Mouse (Mus musculus): ENCODE data around the gene Arhgef33. TPM values are rescaled to one million over a fixed set of nuclear protein-coding genes. Genes with fewer than 3 reads are reported as not detected.
A peak's percentile ranks its signal among the peaks of the same experiment; 100 is the strongest.
"Not testable (repeated sequence)": the region's sequence is repeated elsewhere in the genome, so short reads cannot be mapped to it uniquely, and the experiment has no call there.

The Arhgef33 gene
- 0.16 and 0.22 TPM in 2 replicates for polyA plus RNA-seq (2015; fragmentation: Nextera tagmentation; extraction: Ambion mirVana)

DNA sequence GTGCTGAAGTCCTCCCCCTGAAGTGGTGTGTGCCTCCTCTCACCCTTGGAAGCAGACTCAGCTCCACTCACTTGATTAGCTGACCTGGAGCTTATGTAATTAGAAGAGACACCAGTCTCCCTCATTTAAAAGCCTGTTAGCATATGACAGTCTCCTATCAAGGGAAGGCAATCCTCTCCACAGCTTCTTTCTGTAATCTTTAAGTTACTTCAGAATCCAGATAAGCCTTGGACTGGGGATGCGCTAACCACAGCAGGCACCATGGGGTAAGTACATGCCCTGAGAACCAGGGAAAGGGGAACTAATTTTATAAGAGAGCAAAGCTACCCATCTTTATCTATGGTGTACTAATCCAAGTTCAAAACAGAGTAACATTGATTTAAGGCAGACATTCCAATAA lies at the start of gene Arhgef33:
Gene Arhgef33 (plus strand): TSS at position 157 of the 400 bp plus-strand sequence.
- Histone ChIP-seq H3K9me3 (replicated peaks) (no peaks in the 10 kb centered on the region), H3K9ac (no peak within 1 kb of the TSS), H3K27me3 (no peaks in the 10 kb centered on the region), H3K4me2 (no peak within 1 kb of the TSS), H3K4me3 (replicated peaks) (no peak within 1 kb of the TSS), H3K4me1 (replicated peaks) (no peaks in the 10 kb centered on the region), H3K27ac (no peak within 1 kb of the TSS), H3K36me3 (no peaks in the 10 kb centered on the region)
- no peak for ATAC-seq (ENCODE audit: low read depth)
- 42% methylated on average over 1 of the region's 1 CpGs for WGBS (ENCODE audit: insufficient replicate concordance)
- no peak for DNase-seq

DNA sequence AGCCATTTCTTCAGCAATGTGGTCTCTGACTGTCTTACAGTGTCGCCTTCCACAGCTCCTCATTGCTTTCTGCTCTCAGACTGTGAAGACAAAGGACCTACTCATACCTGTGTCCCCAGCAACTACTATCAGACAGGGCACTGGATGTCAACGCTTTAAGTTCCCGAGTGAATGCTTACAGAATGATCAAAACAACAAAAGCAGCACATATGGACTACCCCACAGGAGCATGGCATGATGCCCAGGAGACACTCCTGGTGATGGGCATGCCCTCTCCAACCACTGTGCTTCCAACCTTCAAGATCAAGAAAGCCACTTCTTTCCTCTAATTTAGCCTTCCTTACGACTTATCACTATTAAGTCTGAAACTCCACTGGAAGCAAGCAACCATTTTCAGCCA lies 40.1 kb upstream of the Arhgef33 start:
- H3K9me3 ChIP-seq (replicated peaks): no peaks in the 10 kb centered on the region
- no peak overlapping the region for H3K27ac ChIP-seq
- ATAC-seq (ENCODE audit: low read depth) (no peak), DNase-seq (no peak)
- no peak overlapping the region for H3K4me3 ChIP-seq (replicated peaks)
- H3K9ac ChIP-seq: no peak overlapping the region
- H3K4me2 ChIP-seq: no peak overlapping the region
- no peaks in the 10 kb centered on the region for H3K27me3 ChIP-seq
- 84% methylated on average over 4 of the region's 4 CpGs for WGBS (ENCODE audit: insufficient replicate concordance)
- H3K36me3 ChIP-seq: peaks cover 57% of the 10 kb centered on the region
- H3K4me1 ChIP-seq (replicated peaks): no peaks in the 10 kb centered on the region

DNA sequence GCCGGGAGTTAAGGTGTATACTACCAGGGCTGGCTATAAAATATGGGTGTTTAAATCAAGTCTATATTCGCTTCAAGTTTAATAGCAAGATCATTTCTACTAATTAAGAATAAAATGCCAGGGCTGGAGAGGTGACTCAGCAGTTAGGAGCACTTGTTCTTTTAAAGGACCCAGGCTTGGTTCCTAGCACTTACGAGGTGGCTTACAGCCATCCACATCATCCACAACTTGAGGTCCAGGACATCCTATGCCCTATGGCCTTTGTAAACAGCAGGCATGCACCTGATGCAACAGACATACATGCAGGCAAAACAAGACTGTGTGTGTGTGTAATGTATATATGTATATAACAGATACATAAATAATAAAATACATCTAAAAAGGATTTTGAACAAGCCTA lies 39.1 kb upstream of the Arhgef33 start:
- DNase-seq: no peak

DNA sequence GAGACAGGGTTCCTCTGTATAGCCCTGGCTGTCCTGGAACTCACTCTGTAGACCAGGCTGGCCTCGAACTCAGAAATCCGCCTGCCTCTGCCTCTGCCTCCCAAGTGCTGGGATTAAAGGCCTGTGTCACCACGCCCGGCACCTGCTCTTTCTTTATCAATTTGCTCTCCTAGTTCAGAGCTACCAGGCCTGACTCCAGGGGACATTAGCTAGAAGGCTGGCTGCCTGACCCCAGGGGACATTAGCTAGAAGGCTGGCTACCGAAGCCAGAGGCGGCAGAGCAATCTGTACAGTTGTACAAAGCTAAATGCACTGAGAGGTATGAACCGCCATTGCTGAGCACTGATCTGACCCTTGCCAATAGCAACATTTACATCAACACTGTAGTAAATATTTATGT lies 36.6 kb upstream of the Arhgef33 start:
- not testable (repeated sequence) for H3K27ac ChIP-seq; ATAC-seq (ENCODE audit: low read depth); DNase-seq; H3K27me3 ChIP-seq; H3K4me3 ChIP-seq (replicated peaks); H3K9me3 ChIP-seq (replicated peaks); H3K4me2 ChIP-seq; H3K4me1 ChIP-seq (replicated peaks); H3K9ac ChIP-seq
- peaks cover 59% of the 10 kb centered on the region for H3K36me3 ChIP-seq
- 80% methylated on average over 7 of the region's 7 CpGs for WGBS (ENCODE audit: insufficient replicate concordance)

More for the DNA sequence above, 39.1 kb upstream of the Arhgef33 start:
- Histone ChIP-seq H3K27ac (no peak overlapping the region), H3K9ac (no peak overlapping the region), H3K4me2 (no peak overlapping the region), H3K9me3 (replicated peaks) (no peaks in the 10 kb centered on the region), H3K27me3 (no peaks in the 10 kb centered on the region), H3K36me3 (peaks cover 62% of the 10 kb centered on the region), H3K4me1 (replicated peaks) (no peaks in the 10 kb centered on the region), H3K4me3 (replicated peaks) (no peak overlapping the region)
- no peak for ATAC-seq (ENCODE audit: low read depth)
- WGBS (ENCODE audit: insufficient replicate concordance): 77% methylated on average over 3 of the region's 3 CpGs

DNA sequence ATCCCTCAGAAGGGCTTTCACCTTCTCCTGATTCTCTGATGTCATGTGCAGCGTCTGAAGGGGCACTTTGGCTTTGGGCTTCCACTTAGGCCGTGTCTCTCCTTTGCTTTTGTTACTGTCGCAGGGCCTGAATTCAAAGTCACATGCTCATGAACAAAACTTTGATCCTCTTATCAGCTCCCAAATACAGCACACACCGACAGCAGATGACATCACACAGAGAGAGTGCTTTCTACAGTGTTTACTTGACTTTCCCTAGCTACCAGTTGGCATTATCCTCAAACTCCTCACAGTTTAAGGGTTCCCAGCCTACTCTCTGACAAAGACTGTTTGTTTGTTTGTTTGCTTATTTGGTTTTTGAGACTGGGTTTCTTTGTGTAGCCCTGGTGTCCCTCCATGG lies 29.0 kb upstream of the Arhgef33 start:
- no peaks in the 10 kb centered on the region for H3K4me1 ChIP-seq (replicated peaks)
- H3K27me3 ChIP-seq: no peaks in the 10 kb centered on the region
- no peak overlapping the region for H3K27ac ChIP-seq
- no peak overlapping the region for H3K4me3 ChIP-seq (replicated peaks)
- 68% methylated on average over 4 of the region's 4 CpGs for WGBS (ENCODE audit: insufficient replicate concordance)
- no peak for DNase-seq
- no peak overlapping the region for H3K9ac ChIP-seq
- H3K36me3 ChIP-seq: peaks cover 27% of the 10 kb centered on the region
- ATAC-seq (ENCODE audit: low read depth): no peak
- H3K9me3 ChIP-seq (replicated peaks): no peaks in the 10 kb centered on the region
- H3K4me2 ChIP-seq: no peak overlapping the region

DNA sequence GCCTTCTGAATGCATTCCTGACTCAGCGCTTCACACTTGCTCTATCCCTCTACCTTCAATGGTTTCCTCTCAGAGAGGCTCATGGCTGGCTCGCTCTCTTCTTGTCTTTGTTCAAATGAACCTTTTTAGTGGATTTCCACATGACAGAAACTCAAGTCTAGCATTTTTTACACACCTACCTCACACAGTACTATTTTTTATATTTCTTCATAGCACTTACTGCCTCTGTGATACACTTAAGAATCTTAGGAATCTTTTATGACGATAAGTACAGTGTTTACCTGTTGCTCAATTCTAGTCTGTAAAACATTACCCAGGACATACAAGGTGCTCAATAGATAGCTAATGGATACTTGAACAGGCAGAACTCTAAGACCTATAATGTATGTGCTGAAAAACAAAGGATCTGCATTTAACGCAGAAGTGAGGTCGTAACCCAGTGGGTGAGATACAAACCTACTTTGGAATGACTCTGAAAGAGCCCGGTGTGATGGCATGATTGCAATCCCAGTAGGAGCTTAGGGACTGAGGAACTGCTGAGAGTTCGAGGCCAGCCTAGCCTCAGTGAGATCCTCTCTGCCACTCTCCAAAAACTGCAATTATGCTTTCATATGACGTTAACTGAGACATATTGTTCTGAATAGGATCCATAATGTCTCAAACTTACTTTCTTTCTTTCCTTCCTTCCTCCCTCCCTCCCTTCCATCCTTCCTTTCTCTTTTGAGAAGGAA lies 27.7 kb upstream of the Arhgef33 start:
- DNase-seq: no peak
- H3K36me3 ChIP-seq: peaks cover 25% of the 10 kb centered on the region
- no peak for ATAC-seq (ENCODE audit: low read depth)
- WGBS (ENCODE audit: insufficient replicate concordance): 77% methylated on average over 8 of the region's 8 CpGs
- H3K9me3 ChIP-seq (replicated peaks): no peaks in the 10 kb centered on the region
- H3K27me3 ChIP-seq: no peaks in the 10 kb centered on the region
- no peak overlapping the region for H3K9ac ChIP-seq
- no peaks in the 10 kb centered on the region for H3K4me1 ChIP-seq (replicated peaks)
- no peak overlapping the region for H3K4me3 ChIP-seq (replicated peaks)
- H3K27ac ChIP-seq: no peak overlapping the region
- H3K4me2 ChIP-seq: no peak overlapping the region

DNA sequence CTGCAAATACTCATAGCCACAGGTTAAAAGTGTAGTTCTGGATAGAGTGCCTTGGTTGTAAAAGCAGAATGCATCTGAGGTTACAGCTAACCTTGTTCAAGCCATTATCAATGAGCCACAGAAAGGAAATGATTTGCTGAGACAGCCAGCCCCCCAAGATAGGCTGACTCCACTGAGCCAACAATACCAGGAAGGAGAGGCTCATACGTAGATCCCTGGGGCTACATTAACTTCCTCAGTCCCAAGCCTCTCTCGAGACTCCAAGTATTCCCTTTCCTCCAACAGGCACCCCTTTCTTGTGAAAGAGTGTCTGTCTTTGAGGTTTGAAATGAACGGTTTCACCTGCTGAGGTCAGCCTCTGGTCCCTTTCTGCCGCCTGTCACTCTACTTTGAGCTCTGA lies 22.8 kb upstream of the Arhgef33 start:
- Histone ChIP-seq H3K27me3 (no peaks in the 10 kb centered on the region), H3K4me2 (no peak overlapping the region), H3K9me3 (replicated peaks) (no peaks in the 10 kb centered on the region), H3K4me1 (replicated peaks) (peaks cover 17% of the 10 kb centered on the region), H3K4me3 (replicated peaks) (no peak overlapping the region), H3K36me3 (no peaks in the 10 kb centered on the region), H3K9ac (no peak overlapping the region), H3K27ac (no peak overlapping the region)
- 32% methylated on average over 4 of the region's 4 CpGs for WGBS (ENCODE audit: insufficient replicate concordance)
- ATAC-seq (ENCODE audit: low read depth): no peak
- DNase-seq: no peak

DNA sequence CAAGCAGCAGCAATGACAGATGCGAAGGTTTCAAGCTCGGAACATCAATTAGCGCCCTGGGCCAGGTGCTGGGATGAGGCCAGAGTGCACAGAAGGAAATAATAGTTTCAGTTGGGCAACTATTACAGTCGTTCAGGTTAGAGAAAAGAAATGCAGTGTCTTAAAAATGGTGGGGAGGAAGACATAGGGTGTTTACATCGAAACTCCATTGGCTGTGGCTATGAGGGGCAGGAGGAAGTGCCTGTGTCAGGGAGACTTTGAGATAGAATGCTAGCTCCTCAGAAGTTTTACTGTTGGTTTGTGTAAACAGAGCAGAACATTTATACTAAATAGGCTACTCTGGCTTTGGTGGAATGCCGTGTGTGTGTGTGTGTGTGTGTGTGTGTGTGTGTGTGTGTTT lies 19.2 kb upstream of the Arhgef33 start:
- no peaks in the 10 kb centered on the region for H3K36me3 ChIP-seq
- H3K27me3 ChIP-seq: no peaks in the 10 kb centered on the region
- no peak overlapping the region for H3K9ac ChIP-seq
- DNase-seq (no peak), ATAC-seq (ENCODE audit: low read depth) (no peak)
- 62% methylated on average over 6 of the region's 6 CpGs for WGBS (ENCODE audit: insufficient replicate concordance)
- H3K4me1 ChIP-seq (replicated peaks): peaks cover 19% of the 10 kb centered on the region
- no peak overlapping the region for H3K4me2 ChIP-seq
- H3K27ac ChIP-seq: no peak overlapping the region
- H3K9me3 ChIP-seq (replicated peaks): no peaks in the 10 kb centered on the region
- H3K4me3 ChIP-seq (replicated peaks): no peak overlapping the region

DNA sequence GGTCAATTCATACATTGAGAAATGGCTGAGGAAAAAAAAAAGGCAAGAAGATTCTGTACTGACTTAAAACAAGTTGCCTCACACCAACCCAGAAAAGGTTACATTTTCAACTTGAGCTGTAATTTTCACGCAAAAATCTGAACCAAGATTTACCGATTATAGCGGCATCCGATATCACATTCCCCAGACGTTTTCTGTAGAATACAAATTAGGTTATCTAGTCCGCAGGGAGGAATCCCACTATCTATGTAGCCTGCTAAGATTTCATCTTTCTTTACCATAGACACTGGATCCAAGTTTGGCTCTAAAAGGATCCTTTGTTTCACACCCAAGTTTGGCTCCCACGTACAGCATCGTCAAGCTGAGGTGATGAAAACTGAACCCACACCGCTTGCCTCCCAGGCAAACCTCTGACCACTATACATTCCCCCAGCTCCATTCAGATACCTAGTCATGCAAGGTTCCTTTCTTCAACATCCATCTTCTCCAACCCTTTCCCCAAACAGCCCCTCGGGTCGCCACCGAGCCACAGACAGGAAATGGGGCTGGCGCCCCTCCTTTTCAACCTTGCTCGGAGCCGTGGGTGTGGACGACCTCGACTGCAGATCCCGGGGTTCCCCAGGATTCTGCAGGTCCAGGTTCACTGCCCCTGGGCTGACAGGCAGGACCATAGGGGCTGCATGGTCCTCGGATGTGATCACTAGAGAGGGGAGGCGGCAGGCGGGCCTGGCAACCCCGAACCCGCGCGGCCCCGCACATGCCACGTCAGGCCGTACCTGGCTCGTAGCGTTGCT lies 17.7 kb upstream of the Arhgef33 start:
- peak overlapping the region; percentile 82 for H3K4me3 ChIP-seq (replicated peaks)
- peak overlapping the region; percentile 84 for H3K4me2 ChIP-seq
- H3K9me3 ChIP-seq (replicated peaks): no peaks in the 10 kb centered on the region
- WGBS (ENCODE audit: insufficient replicate concordance): 1% methylated on average over 30 of the region's 30 CpGs
- peak overlapping the region; percentile 62 for H3K27ac ChIP-seq
- no peak; the same call in 1 of the 2 replicates for ATAC-seq (ENCODE audit: low read depth)
- H3K9ac ChIP-seq: peak overlapping the region; percentile 84
- no peaks in the 10 kb centered on the region for H3K27me3 ChIP-seq
- no peaks in the 10 kb centered on the region for H3K36me3 ChIP-seq
- DNase-seq: no peak
- H3K4me1 ChIP-seq (replicated peaks): peaks cover 19% of the 10 kb centered on the region

DNA sequence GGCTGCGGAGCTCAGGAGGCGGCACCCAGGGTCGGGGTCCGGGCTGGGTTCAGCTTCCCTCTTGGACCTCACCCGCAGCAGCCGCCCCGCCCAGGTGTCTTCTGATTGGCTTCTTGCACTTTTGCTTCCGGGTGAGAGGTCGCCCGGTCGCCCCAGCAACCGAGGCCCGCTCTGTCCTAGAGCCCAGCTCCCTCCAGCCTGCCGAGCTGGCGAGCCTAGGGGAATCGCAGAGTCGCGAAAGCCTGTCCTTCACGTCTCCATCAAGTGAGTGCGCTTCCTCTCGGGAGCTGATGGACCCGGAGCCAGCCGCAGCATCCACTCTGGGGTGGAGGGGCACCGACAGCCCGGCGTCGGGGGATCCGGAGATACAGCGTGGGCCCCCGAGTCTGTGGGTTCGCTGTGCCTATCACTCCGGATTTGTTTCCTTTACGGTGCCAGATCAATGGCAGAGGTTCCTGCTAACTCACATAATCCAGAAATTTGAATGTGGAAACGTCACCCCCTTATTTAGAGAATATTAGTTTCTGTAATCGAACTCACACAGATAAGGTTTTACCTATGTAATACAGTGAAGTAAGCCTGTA lies 17.0 kb upstream of the Arhgef33 start, which contains the start of the genes Morn2 and Dhx57:
Gene Morn2 (plus strand): TSS at position 130 of the 584 bp plus-strand sequence.
Gene Dhx57 (minus strand): TSS at position 403 of the 584 bp plus-strand sequence.
- Histone ChIP-seq H3K4me2 (peak within 1 kb of the TSS; percentile 84), H3K36me3 (no peaks in the 10 kb centered on the region), H3K9me3 (replicated peaks) (no peaks in the 10 kb centered on the region), H3K4me3 (replicated peaks) (peak within 1 kb of the TSS; percentile 82), H3K9ac (peak within 1 kb of the TSS; percentile 84), H3K4me1 (replicated peaks) (peaks cover 19% of the 10 kb centered on the region), H3K27ac (peak within 1 kb of the TSS; percentile 62), H3K27me3 (no peaks in the 10 kb centered on the region)
- peak; percentile 99 for ATAC-seq (ENCODE audit: low read depth)
- DNase-seq: peak; percentile 95
- under 1% methylated on average over 35 of the region's 35 CpGs for WGBS (ENCODE audit: insufficient replicate concordance)

DNA sequence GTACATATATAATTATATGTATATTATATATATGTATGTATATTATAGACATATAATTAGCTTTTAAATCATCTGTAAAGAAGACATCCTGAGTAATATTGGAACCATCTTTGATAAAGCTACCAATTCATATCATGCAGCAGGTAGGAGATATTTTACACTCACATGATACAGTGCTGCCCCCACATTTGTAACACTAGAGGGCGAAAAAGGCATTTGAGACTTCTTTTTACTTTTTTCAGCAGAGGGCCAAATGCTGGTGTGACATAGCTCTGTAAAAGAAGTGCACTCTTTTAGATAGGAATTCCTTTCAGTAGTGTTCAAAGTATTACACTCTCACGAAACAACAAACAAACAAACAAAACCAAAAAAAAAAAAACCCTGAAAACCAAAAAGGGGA lies 16.1 kb upstream of the Arhgef33 start:
- WGBS (ENCODE audit: insufficient replicate concordance): 21% methylated on average over 2 of the region's 2 CpGs
- Histone ChIP-seq H3K9me3 (replicated peaks) (no peaks in the 10 kb centered on the region), H3K36me3 (no peaks in the 10 kb centered on the region), H3K4me3 (replicated peaks) (no peak overlapping the region), H3K9ac (no peak overlapping the region), H3K4me1 (replicated peaks) (peaks cover 19% of the 10 kb centered on the region), H3K27ac (no peak overlapping the region), H3K4me2 (no peak overlapping the region), H3K27me3 (no peaks in the 10 kb centered on the region)
- ATAC-seq (ENCODE audit: low read depth) (no peak), DNase-seq (peak; percentile 14)
